Mouse (Mus musculus) liver, adult 2 months (tissue): ENCODE measurements around the gene Samd4b. TPM values are rescaled to one million over a fixed set of nuclear protein-coding genes. Genes with fewer than 3 reads are reported as not detected.

Experiments used
- DNase-seq: peaks from one replicate; pipeline ENCODE4 v3.0.0-alpha.2; 2011; ENCODE audit warnings: low read depth, low spot score; ENCODE audit errors: extremely low read depth
- H3K27ac ChIP-seq: fragments of 200-500 bp; replicated peaks from 2 replicates; pipeline ENCODE4 v1.5.1; 2012; ENCODE audit warnings: low read depth, mild to moderate bottlenecking, control low read depth, inconsistent platforms, low read length; ENCODE audit not compliant: insufficient read depth
- H3K27me3 ChIP-seq: fragments of 200-500 bp; 2 replicates; pipeline ENCODE4 v1.6.1; 2012; ENCODE audit warnings: mild to moderate bottlenecking, moderate library complexity, low read length, inconsistent platforms; ENCODE audit not compliant: control insufficient read depth, insufficient read depth
- H3K36me3 ChIP-seq: fragments of 200-500 bp; 2 replicates; pipeline ENCODE4 v1.6.1; 2012; ENCODE audit warnings: low read length, inconsistent platforms; ENCODE audit not compliant: control insufficient read depth, insufficient read depth
- H3K4me1 ChIP-seq: fragments of 200-500 bp; 2 replicates; pipeline ENCODE4 v1.6.1; 2011; ENCODE audit warnings: low read length; ENCODE audit not compliant: control insufficient read depth, insufficient read depth
- H3K4me3 ChIP-seq: fragments of 200-500 bp; 2 replicates; pipeline ENCODE4 v1.5.1; 2011; ENCODE audit warnings: low read depth, mild to moderate bottlenecking, control low read depth, low read length, moderate library complexity; ENCODE audit not compliant: insufficient read depth
- H3K79me2 ChIP-seq: fragments of 200-500 bp; 2 replicates; pipeline ENCODE4 v1.6.1; 2012; ENCODE audit warnings: inconsistent platforms, mild to moderate bottlenecking, low read length, moderate library complexity; ENCODE audit not compliant: control insufficient read depth, insufficient read depth
- H3K9ac ChIP-seq: fragments of 200-500 bp; 2 replicates; pipeline ENCODE4 v1.6.1; 2012; ENCODE audit warnings: low read depth, mild to moderate bottlenecking, control low read depth, inconsistent platforms, low read length
- CTCF ChIP-seq: fragments of 200-500 bp; IDR thresholded peaks from 2 replicates; pipeline ENCODE4 v1.5.1; 2011; ENCODE audit warnings: low read depth, low read length, control low read depth
- POLR2A ChIP-seq: fragments of 200-500 bp; IDR thresholded peaks from 2 replicates; pipeline ENCODE4 v1.6.1; 2011; ENCODE audit warnings: low read length, control low read depth; ENCODE audit not compliant: insufficient read depth; ENCODE audit errors: extremely low read depth
- WGBS: fragments of 180-500 bp; shearing (Covaris S2); methylation state at CpG from one replicate; pipeline ENCODE4 v1.1.7; 2018; 5-methylcytosine and 5-hydroxymethylcytosine counted together
- polyA plus RNA-seq: library from polyadenylated mRNA; depleted of rRNA; stranded (reverse); fragments of >200 nt; gene quantifications from 2 replicates; pipeline ENCODE4 v1.2.3, GENCODE M21; 2012
- total RNA-seq: library from RNA; depleted of rRNA; stranded (reverse); fragments of >200 nt; gene quantifications from 2 replicates; pipeline ENCODE4 v1.2.3, GENCODE M21; 2014

Gene Samd4b
- total and polyA plus RNA-seq, 2 experiments, result 4.1 to 27.0 TPM

DNA sequence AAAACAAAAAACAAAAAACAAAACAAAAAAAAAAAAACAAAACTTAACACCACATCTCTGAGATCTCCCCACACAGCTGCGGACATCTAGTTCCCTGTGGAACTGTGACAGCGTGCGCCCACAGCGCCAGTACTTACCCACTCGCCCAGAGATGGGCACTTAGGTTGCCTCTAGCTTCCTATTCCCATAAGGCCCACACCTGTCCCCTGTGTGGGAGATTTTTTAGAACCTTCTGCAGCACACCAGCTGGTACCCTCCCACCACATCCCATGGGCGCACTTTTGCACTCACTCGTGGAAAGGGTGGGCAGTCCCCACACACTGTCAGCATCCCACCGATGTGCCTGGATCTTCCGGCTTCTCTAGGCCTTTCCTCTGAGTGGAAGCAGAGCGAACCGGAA, 115.1 kb downstream of the Samd4b start:
- Histone ChIP-seq H3K36me3 (no peaks in the 10 kb centered on the region), H3K27me3 (no peaks in the 10 kb centered on the region), H3K27ac (no peak overlapping the region), H3K79me2 (no peaks in the 10 kb centered on the region), H3K4me3 (no peak overlapping the region), H3K9ac (no peak overlapping the region), H3K4me1 (no peaks in the 10 kb centered on the region)
- TF ChIP-seq POLR2A (no peak), CTCF (no peak)
- DNase-seq, result no peak
- WGBS, result 83% methylated on average over 11 of the region's 11 CpGs

DNA sequence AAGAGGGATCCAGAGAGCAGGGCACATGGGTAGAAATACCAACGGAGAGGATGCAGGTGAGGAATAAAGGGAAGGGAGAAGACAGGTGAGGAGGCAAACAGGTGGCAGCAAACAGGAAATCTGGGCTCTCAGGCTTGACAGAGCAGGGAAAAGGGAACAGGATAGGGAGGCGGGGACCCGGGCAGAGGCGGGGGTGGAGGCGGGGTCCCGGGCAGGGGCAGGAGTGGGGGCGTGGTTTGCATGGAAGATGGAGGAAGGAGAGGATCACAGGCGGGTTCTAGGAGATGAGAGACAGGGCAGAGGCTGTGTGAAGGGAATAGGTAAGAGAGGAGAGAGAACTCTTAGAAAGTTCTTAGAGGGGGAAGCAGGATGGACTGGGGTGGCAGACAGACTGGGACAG, 119.1 kb downstream of the Samd4b start:
- 14% methylated on average over 7 of the region's 8 CpGs for WGBS
- Histone ChIP-seq H3K27ac (no peak overlapping the region), H3K4me1 (no peaks in the 10 kb centered on the region), H3K9ac (no peak overlapping the region), H3K27me3 (peaks cover 2% of the 10 kb centered on the region; the same call in 1 of the 2 replicates), H3K36me3 (no peaks in the 10 kb centered on the region), H3K4me3 (no peak overlapping the region), H3K79me2 (no peaks in the 10 kb centered on the region)
- DNase-seq, result no peak
- TF ChIP-seq CTCF (no peak), POLR2A (no peak)

DNA sequence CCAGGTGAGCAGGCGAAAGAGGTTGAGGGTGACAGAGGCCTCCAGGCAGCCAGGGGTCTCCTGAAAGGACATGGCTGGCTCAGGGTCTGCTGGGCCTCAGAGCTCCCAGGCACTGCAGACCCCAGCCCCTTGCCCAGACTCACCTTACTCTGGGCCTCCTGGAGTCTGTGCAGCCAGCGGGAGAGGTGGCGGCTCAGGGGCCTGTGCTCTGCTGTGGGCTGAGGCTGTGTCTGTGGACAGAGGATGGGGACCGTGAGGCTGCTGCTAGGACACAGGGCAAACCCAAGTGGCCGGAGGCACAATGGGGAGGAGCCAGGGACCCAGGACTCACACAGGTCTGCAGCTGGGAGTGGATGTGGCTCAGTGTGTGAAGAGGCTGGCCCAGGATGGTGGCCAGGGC, 120.6 kb downstream of the Samd4b start:
- H3K4me3 ChIP-seq, result no peak overlapping the region
- no peaks in the 10 kb centered on the region for H3K4me1 ChIP-seq
- no peak overlapping the region for H3K9ac ChIP-seq
- no peaks in the 10 kb centered on the region for H3K79me2 ChIP-seq
- no peak for DNase-seq
- WGBS, result 91% methylated on average over 5 of the region's 5 CpGs
- TF ChIP-seq POLR2A (no peak), CTCF (no peak)
- peaks cover 3% of the 10 kb centered on the region; the same call in 1 of the 2 replicates for H3K27me3 ChIP-seq
- H3K36me3 ChIP-seq, result no peaks in the 10 kb centered on the region
- no peak overlapping the region for H3K27ac ChIP-seq

DNA sequence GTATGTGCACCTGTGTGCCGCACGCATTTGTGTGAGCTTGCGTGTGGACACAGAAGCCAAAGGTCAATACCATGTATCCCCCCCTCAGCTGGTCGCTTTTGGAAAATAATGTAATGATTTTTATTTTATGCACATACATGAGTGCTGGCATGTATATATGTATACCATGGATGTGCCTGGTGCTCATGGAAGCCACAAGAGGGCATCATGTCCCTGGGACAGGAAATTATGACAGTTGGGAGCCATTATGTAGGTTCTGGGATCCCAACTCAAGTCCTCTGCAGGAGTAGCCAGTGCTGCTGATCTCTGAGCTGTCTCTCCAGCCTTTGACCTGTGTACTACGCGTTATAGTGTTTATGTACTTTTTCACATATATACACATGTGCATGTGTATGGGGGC, 121.8 kb downstream of the Samd4b start:
- no peak overlapping the region for H3K9ac ChIP-seq
- H3K4me1 ChIP-seq, result no peaks in the 10 kb centered on the region
- no peak overlapping the region for H3K27ac ChIP-seq
- no peak for DNase-seq
- no peaks in the 10 kb centered on the region for H3K79me2 ChIP-seq
- peaks cover 3% of the 10 kb centered on the region; the same call in 1 of the 2 replicates for H3K27me3 ChIP-seq
- WGBS, result 91% methylated on average over 6 of the region's 6 CpGs
- TF ChIP-seq POLR2A (no peak), CTCF (no peak)
- no peaks in the 10 kb centered on the region for H3K36me3 ChIP-seq
- no peak overlapping the region for H3K4me3 ChIP-seq

DNA sequence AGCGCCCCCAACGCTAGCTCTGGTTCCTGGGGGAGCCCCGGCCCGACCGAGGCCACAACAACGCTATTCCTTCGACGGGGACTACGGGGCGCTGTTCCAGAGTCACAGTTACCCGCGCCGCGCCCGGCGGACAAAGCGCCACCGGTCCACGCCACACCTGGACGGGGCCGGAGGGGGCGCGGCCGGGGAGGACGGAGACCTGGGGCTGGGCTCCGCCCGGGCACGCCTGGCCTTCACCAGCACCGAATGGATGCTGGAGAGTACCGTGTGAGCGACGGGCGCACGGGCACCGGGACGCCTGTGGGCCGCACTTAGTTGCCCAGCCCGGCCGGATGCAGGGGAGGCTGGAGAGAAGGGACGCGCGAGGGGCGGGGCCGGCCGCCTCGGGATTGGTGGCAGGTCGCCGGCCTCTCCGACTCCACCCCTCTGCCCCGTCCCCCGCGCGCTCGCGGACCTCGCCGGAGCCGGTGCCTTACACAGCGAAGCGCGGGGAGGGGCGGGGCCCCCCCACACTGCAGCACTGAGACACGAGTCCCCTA, 130.7 kb downstream of the Samd4b start:
- WGBS, result 2% methylated on average over 61 of the region's 63 CpGs
- H3K79me2 ChIP-seq, result no peaks in the 10 kb centered on the region
- no peaks in the 10 kb centered on the region for H3K36me3 ChIP-seq
- no peak overlapping the region for H3K27ac ChIP-seq
- DNase-seq, result no peak
- peak overlapping the region; percentile 45; the same call in 1 of the 2 replicates for H3K4me3 ChIP-seq
- peak overlapping the region; percentile 23 for H3K9ac ChIP-seq
- H3K27me3 ChIP-seq, result peaks cover 15% of the 10 kb centered on the region
- no peaks in the 10 kb centered on the region for H3K4me1 ChIP-seq
- TF ChIP-seq POLR2A (no peak), CTCF (no peak)

DNA sequence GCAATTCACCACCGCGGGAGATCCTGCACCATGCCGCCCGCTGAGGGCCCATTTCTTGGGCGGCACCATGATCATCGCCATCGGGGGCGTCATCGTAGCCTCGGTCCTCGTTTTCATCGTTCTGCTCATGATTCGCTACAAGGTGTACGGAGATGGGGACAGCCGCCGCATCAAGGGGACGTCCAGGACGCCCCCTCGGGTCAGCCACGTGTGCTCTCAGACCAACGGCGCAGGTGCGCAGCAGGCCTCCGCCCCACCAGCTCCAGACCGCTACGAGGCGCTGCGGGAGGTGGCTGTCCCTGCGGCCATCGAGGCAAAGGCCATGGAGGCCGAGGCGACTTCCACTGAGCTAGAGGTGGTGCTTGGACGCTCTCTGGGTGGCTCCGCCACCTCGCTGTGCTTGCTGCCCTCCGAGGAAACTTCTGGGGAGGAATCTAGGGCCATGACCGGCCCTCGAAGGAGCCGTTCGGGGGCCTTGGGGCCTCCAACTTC, 131.2 kb downstream of the Samd4b start:
- H3K79me2 ChIP-seq, result no peaks in the 10 kb centered on the region
- H3K27me3 ChIP-seq, result peaks cover 15% of the 10 kb centered on the region
- no peak overlapping the region; the same call in 1 of the 2 replicates for H3K9ac ChIP-seq
- DNase-seq, result no peak
- H3K4me3 ChIP-seq, result peak overlapping the region; percentile 45; the same call in 1 of the 2 replicates
- peak; percentile 3; the same call in 1 of the 2 replicates for TF ChIP-seq CTCF
- no peak for TF ChIP-seq POLR2A
- no peaks in the 10 kb centered on the region for H3K36me3 ChIP-seq
- 21% methylated on average over 40 of the region's 40 CpGs for WGBS
- H3K4me1 ChIP-seq, result no peaks in the 10 kb centered on the region
- H3K27ac ChIP-seq, result no peak overlapping the region
